8 mouse cellular contexts compared by ENCODE assay signal in the genomic region with DNA sequence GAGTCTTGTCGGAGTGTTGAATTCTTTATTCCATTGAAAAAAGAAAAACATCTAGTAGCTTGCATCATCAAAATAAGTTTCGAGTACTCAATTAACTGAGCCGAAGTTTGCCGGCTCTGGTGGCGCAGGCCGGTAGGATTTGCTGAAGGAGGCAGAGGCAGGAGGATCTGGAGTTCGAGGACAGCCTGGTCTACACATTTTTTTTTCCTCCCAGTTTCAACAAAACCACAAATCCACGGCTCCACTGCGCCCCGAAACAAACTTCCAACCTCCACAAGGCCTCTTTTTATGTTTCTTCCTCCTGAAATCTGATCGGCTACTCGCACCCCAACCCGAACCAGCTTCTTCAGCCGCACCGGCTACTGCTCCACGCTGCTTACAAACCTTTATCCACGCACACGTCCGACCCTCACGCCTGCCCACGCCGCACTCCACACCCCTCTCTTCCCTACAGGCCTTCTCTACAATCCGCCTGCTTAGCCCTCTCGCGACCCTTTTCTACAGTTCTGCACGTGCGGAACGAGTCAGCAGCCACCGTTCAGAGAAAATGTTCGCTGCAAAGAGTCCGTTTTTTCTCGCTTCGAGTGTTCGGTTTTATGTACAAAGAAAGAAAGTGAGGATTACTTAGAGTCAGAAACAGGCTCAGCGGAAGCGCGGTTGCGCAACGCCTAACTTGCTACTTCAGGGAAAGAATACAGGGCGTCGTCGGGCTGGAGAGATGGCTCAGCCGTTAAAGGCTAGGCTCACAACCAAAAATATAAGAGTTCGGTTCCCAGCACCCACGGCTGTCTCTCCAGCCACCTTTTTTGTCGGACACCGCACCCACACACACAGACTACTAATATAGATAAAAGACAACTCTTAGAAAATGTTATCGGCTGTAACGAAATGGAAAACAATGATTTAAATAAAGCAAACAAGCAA. TPM values are rescaled to one million over a fixed set of nuclear protein-coding genes. Genes with fewer than 3 reads are reported as not detected.
DNase-seq lines count a peak whose midpoint lies in the region; ATAC-seq and TF ChIP-seq lines count a peak whose summit lies in the region.

No protein-coding gene starts in this region.

- ATAC-seq in embryonic facial prominence, embryonic 13.5 days (ENCODE audit: insufficient number of reproducible peaks, insufficient read depth, low FRiP score, low TSS enrichment, low read depth): peak; percentile 65; the same call in 1 of the 2 replicates
- ATAC-seq in limb, embryonic 13.5 days (ENCODE audit: low FRiP score, low read depth): peak; percentile 52
- peak; percentile 71 for ATAC-seq in midbrain, embryonic 15.5 days (replicated peaks)

- TF ChIP-seq EP300 in heart, adult 2 months (IDR thresholded peaks at IDR 0.05; ENCODE audit: insufficient read depth, low read depth, low read length): peak; percentile 65; the same call in 1 of the 2 replicates

- intact Hi-C loops in heart, adult 2 months (cut with DNase I): loop anchor here (1.0 kb wide), 3 partner anchors 31 to 74 kb away; no protein-coding TSS in a partner anchor

- peak overlapping the region; percentile 62 for H3K4me3 ChIP-seq in embryonic facial prominence, embryonic 13.5 days
- peak overlapping the region; percentile 92 for H3K4me3 ChIP-seq in heart, adult 2 months
- H3K4me3 ChIP-seq in limb, embryonic 13.5 days: peak overlapping the region; percentile 59
- H3K4me3 ChIP-seq in midbrain, embryonic 15.5 days: peak overlapping the region; percentile 89

- H3K27me3 ChIP-seq in embryonic facial prominence, embryonic 13.5 days: no peaks in the 10 kb centered on the region
- H3K27me3 ChIP-seq in heart, adult 2 months (ENCODE audit: control insufficient read depth, insufficient read depth, low read length): no peaks in the 10 kb centered on the region
- no peaks in the 10 kb centered on the region for H3K27me3 ChIP-seq in limb, embryonic 13.5 days
- H3K27me3 ChIP-seq in midbrain, embryonic 15.5 days (replicated peaks): no peaks in the 10 kb centered on the region

- H3K4me1 ChIP-seq in embryonic facial prominence, embryonic 13.5 days: peaks cover 15% of the 10 kb centered on the region
- peaks cover 4% of the 10 kb centered on the region; the same call in 1 of the 2 replicates for H3K4me1 ChIP-seq in heart, adult 2 months (ENCODE audit: control insufficient read depth, insufficient read depth, low read length)
- H3K4me1 ChIP-seq in limb, embryonic 13.5 days: peaks cover 12% of the 10 kb centered on the region
- peaks cover 22% of the 10 kb centered on the region for H3K4me1 ChIP-seq in midbrain, embryonic 15.5 days

- DNase-seq in 416B (ENCODE audit: low read depth): peak; percentile 93
- peak; percentile 73 for DNase-seq in adrenal gland, postnatal 4 days (ENCODE audit: low spot score in 2 of 2)
- DNase-seq in heart, adult 2 months: peak; percentile 92 to 94
- DNase-seq in kidney, adult 8-10 months: peak; percentile 91 to 94
- peak; percentile 79 to 86 for DNase-seq in spleen, postnatal 10 days (ENCODE audit: low spot score in 2 of 2)

- TF ChIP-seq POLR2A in heart, adult 2 months (IDR thresholded peaks at IDR 0.05; ENCODE audit: insufficient read depth, low read depth, low read length): peak; percentile 77

- H3K4me2 ChIP-seq in embryonic facial prominence, embryonic 13.5 days: peak overlapping the region; percentile 66
- peak overlapping the region; percentile 67 for H3K4me2 ChIP-seq in limb, embryonic 13.5 days (replicated peaks)
- peak overlapping the region; percentile 62 for H3K4me2 ChIP-seq in midbrain, embryonic 15.5 days

- no peaks in the 10 kb centered on the region for H3K79me2 ChIP-seq in heart, adult 2 months (replicated peaks; ENCODE audit: control insufficient read depth, insufficient read depth, low read length)

- peak overlapping the region; percentile 85 for H3K9ac ChIP-seq in embryonic facial prominence, embryonic 13.5 days
- peak overlapping the region; percentile 89 for H3K9ac ChIP-seq in heart, adult 2 months (ENCODE audit: low read depth, low read length)
- peak overlapping the region; percentile 85 for H3K9ac ChIP-seq in limb, embryonic 13.5 days
- H3K9ac ChIP-seq in midbrain, embryonic 15.5 days: peak overlapping the region; percentile 65

- H3K9me3 ChIP-seq in embryonic facial prominence, embryonic 13.5 days: no peaks in the 10 kb centered on the region
- H3K9me3 ChIP-seq in limb, embryonic 13.5 days: no peaks in the 10 kb centered on the region
- no peaks in the 10 kb centered on the region for H3K9me3 ChIP-seq in midbrain, embryonic 15.5 days

- peak overlapping the region; percentile 96 for H3K27ac ChIP-seq in embryonic facial prominence, embryonic 13.5 days
- H3K27ac ChIP-seq in heart, adult 2 months: peak overlapping the region; percentile 97
- peak overlapping the region; percentile 91 for H3K27ac ChIP-seq in limb, embryonic 13.5 days
- H3K27ac ChIP-seq in midbrain, embryonic 15.5 days: peak overlapping the region; percentile 91

- WGBS in embryonic facial prominence, embryonic 13.5 days: under 1% methylated on average over 49 of the region's 49 CpGs
- WGBS in heart, adult 2 months: under 1% methylated on average over 49 of the region's 49 CpGs
- under 1% methylated on average over 49 of the region's 49 CpGs for WGBS in limb, embryonic 13.5 days
- WGBS in midbrain, embryonic 15.5 days: under 1% methylated on average over 49 of the region's 49 CpGs

- no peak for TF ChIP-seq CTCF in heart, adult 2 months (IDR thresholded peaks at IDR 0.05)

- H3K36me3 ChIP-seq in embryonic facial prominence, embryonic 13.5 days: no peaks in the 10 kb centered on the region
- H3K36me3 ChIP-seq in heart, adult 2 months (ENCODE audit: control insufficient read depth, insufficient read depth, low read length): no peaks in the 10 kb centered on the region
- no peaks in the 10 kb centered on the region for H3K36me3 ChIP-seq in limb, embryonic 13.5 days
- no peaks in the 10 kb centered on the region for H3K36me3 ChIP-seq in midbrain, embryonic 15.5 days (replicated peaks)

RNA-seq across cellular contexts. Expression of gene Klrb1b, which starts 12.5 kb away (rescaled TPM):
- under 1 TPM in 1 of 2 experiments, not detected in 1; 0.79 TPM for total RNA-seq in adrenal gland, postnatal 4 days (2021)
- polyA plus RNA-seq in embryonic facial prominence, embryonic 13.5 days (2015; fragmentation: Nextera tagmentation; extraction: Ambion mirVana): 0.19 TPM in 1 of 2 replicates, not detected in the other
- not detected for total RNA-seq in heart, adult 2 months (2021)
- 0.41 TPM in 1 of 2 replicates, not detected in the other for polyA plus RNA-seq in heart, adult 2 months (2012; rRNA removed)
- not detected in 2 replicates for polyA plus RNA-seq in limb, embryonic 13.5 days (2015; fragmentation: Nextera tagmentation; extraction: Ambion mirVana)
- not detected in 2 replicates for polyA plus RNA-seq in midbrain, embryonic 15.5 days (2015; fragmentation: Nextera tagmentation; extraction: Ambion mirVana)

RNA-seq across cellular contexts. Expression of gene Gm44511, which starts 12.5 kb away (rescaled TPM):
- total RNA-seq in adrenal gland, postnatal 4 days (2021): not detected
- not detected in 2 replicates for polyA plus RNA-seq in embryonic facial prominence, embryonic 13.5 days (2015; fragmentation: Nextera tagmentation; extraction: Ambion mirVana)
- not detected for total RNA-seq in heart, adult 2 months (2021)
- 0.86 TPM in 1 of 2 replicates, not detected in the other for polyA plus RNA-seq in heart, adult 2 months (2012; rRNA removed)
- polyA plus RNA-seq in limb, embryonic 13.5 days (2015; fragmentation: Nextera tagmentation; extraction: Ambion mirVana): not detected in 2 replicates
- polyA plus RNA-seq in midbrain, embryonic 15.5 days (2015; fragmentation: Nextera tagmentation; extraction: Ambion mirVana): not detected in 2 replicates

RNA-seq across cellular contexts. Expression of gene Clec2i, which starts 48.8 kb away (rescaled TPM):
- total RNA-seq in adrenal gland, postnatal 4 days (2021): under 1 TPM in 1 of 2 experiments, not detected in 1; 0.23 TPM
- 0.19 and 0.20 TPM in 2 replicates for polyA plus RNA-seq in embryonic facial prominence, embryonic 13.5 days (2015; fragmentation: Nextera tagmentation; extraction: Ambion mirVana)
- total RNA-seq in heart, adult 2 months (2021): under 1 TPM in 1 of 2 experiments, not detected in 1; 0.14 TPM
- polyA plus RNA-seq in heart, adult 2 months (2012; rRNA removed): 0.12 and 0.31 TPM in 2 replicates
- polyA plus RNA-seq in limb, embryonic 13.5 days (2015; fragmentation: Nextera tagmentation; extraction: Ambion mirVana): 0.13 and 0.15 TPM in 2 replicates
- polyA plus RNA-seq in midbrain, embryonic 15.5 days (2015; fragmentation: Nextera tagmentation; extraction: Ambion mirVana): 0.06 TPM in 1 of 2 replicates, not detected in the other

RNA-seq across cellular contexts. Expression of gene Klrb1c, which starts 49.6 kb away (rescaled TPM):
- total RNA-seq in adrenal gland, postnatal 4 days (2021): under 1 TPM; 0.11 to 0.25 TPM
- polyA plus RNA-seq in embryonic facial prominence, embryonic 13.5 days (2015; fragmentation: Nextera tagmentation; extraction: Ambion mirVana): 0.10 TPM in 1 of 2 replicates, not detected in the other
- under 1 TPM; 0.18 TPM for total RNA-seq in heart, adult 2 months (2021)
- polyA plus RNA-seq in heart, adult 2 months (2012; rRNA removed): 0.20 and 0.92 TPM in 2 replicates
- polyA plus RNA-seq in limb, embryonic 13.5 days (2015; fragmentation: Nextera tagmentation; extraction: Ambion mirVana): 0.15 TPM in 1 of 2 replicates, not detected in the other
- polyA plus RNA-seq in midbrain, embryonic 15.5 days (2015; fragmentation: Nextera tagmentation; extraction: Ambion mirVana): 0.12 and 0.13 TPM in 2 replicates

RNA-seq across cellular contexts. Expression of gene BC035044, which starts 52.3 kb away (rescaled TPM):
- 1 to 10 TPM in 1 of 2 experiments, under 1 TPM in 1; 0.67 to 1.7 TPM for total RNA-seq in adrenal gland, postnatal 4 days (2021)
- 0.77 and 0.90 TPM in 2 replicates for polyA plus RNA-seq in embryonic facial prominence, embryonic 13.5 days (2015; fragmentation: Nextera tagmentation; extraction: Ambion mirVana)
- total RNA-seq in heart, adult 2 months (2021): under 1 TPM in 1 of 2 experiments, not detected in 1; 0.47 TPM
- 0.35 and 0.50 TPM in 2 replicates for polyA plus RNA-seq in heart, adult 2 months (2012; rRNA removed)
- polyA plus RNA-seq in limb, embryonic 13.5 days (2015; fragmentation: Nextera tagmentation; extraction: Ambion mirVana): 0.75 and 0.89 TPM in 2 replicates
- polyA plus RNA-seq in midbrain, embryonic 15.5 days (2015; fragmentation: Nextera tagmentation; extraction: Ambion mirVana): 0.51 and 0.62 TPM in 2 replicates

Comparison
In these comparisons a context has a peak if more than half of its experiments do, and no peak if none do; other contexts are left out.
1. Peak in every context shown above with its lines: DNase-seq, ATAC-seq, H3K4me3 ChIP-seq and H3K27ac ChIP-seq.